Mouse (Mus musculus): ENCODE data around the gene Crabp2. TPM values are rescaled to one million over a fixed set of nuclear protein-coding genes. Genes with fewer than 3 reads are reported as not detected.

Crabp2 gene
- total and polyA plus RNA-seq, 3 experiments = 0.23 to 1.2 TPM; not detected in 1

DNA sequence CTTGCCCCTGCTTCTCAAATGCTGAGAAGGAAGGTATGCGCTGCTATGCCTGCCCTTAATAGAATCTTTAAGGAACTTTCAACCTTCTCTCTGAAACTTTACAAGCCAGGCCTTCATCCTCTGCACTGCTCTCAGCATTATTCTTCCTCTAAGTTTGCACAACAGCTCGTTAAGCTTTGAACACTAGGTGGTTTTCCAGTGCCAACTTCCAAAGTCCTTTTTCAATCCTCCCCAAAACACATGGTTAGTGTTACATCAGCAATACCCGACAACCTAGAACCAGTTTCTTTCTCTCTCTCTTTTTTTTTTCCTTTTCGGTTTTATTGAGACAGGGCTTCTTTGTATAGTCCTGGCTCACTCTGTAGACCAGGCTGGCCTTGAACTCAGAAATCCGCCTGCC is 14.4 kb upstream of the Crabp2 start:
- no peak for DNase-seq (ENCODE audit: low read depth, low spot score)
- H3K4me1 ChIP-seq (ENCODE audit: control insufficient read depth in 1 of 2, insufficient read depth in 2 of 2, low read length in 2 of 2) = peaks cover 0 to 16% of the 10 kb centered on the region in 2 experiments; a peak in 3 of 4 replicates
- H3K9ac ChIP-seq (ENCODE audit: control insufficient read depth, low read depth, low read length, poor library complexity, severe bottlenecking) = no peak overlapping the region
- H3K27me3 ChIP-seq (ENCODE audit: control insufficient read depth in 1 of 2, insufficient read depth in 2 of 2, low read length in 2 of 2) = no peaks in the 10 kb centered on the region
- no peak overlapping the region for H3K4me3 ChIP-seq (ENCODE audit: control insufficient read depth in 1 of 2, insufficient read depth in 1 of 2, low read depth in 2 of 2, low read length in 2 of 2)
- no peak overlapping the region for H3K27ac ChIP-seq (ENCODE audit: control insufficient read depth, low read depth, low read length)
- TF ChIP-seq POLR2A (IDR thresholded peaks at IDR 0.05; ENCODE audit: control insufficient read depth in 1 of 2, insufficient read depth in 1 of 2, low read depth in 1 of 2, low read length in 2 of 2, poor library complexity in 1 of 2) (no peak), EP300 (IDR thresholded peaks at IDR 0.05; ENCODE audit: low read depth in 1 of 2, low read length in 2 of 2) (no peak), CHD2 (IDR thresholded peaks at IDR 0.05; ENCODE audit: low read length) (no peak), NELFE (IDR thresholded peaks at IDR 0.05; ENCODE audit: low read depth, low read length) (no peak), ELF1 (IDR thresholded peaks at IDR 0.05; ENCODE audit: low read depth, low read length) (no peak), RCOR1 (IDR thresholded peaks at IDR 0.05; ENCODE audit: low read depth, low read length) (no peak), ZNF384 (IDR thresholded peaks at IDR 0.05; ENCODE audit: low read depth, low read length) (no peak), TCF12 (IDR thresholded peaks at IDR 0.05; ENCODE audit: low read depth, low read length) (no peak)
- no peaks in the 10 kb centered on the region for H3K9me3 ChIP-seq (replicated peaks; ENCODE audit: insufficient read depth, low read length)
- H3K36me3 ChIP-seq (ENCODE audit: control insufficient read depth in 1 of 2, insufficient read depth in 2 of 2, low read length in 2 of 2) = peaks cover 29 to 32% of the 10 kb centered on the region in 2 experiments
- H3K79me2 ChIP-seq (ENCODE audit: control insufficient read depth, insufficient read depth, low read length, poor library complexity) = peaks cover 64% of the 10 kb centered on the region

GRCm38 (mm10) chr3:87934501-87934900 is 14.0 kb upstream of the Crabp2 start:
- DNase-seq (ENCODE audit: low read depth, low spot score) = no peak
- Histone ChIP-seq H3K79me2 (ENCODE audit: control insufficient read depth, insufficient read depth, low read length, poor library complexity) (peaks cover 59% of the 10 kb centered on the region), H3K4me3 (ENCODE audit: control insufficient read depth in 1 of 2, insufficient read depth in 1 of 2, low read depth in 2 of 2, low read length in 2 of 2) (no peak overlapping the region), H3K4me1 (ENCODE audit: control insufficient read depth in 1 of 2, insufficient read depth in 2 of 2, low read length in 2 of 2) (peaks cover 0 to 16% of the 10 kb centered on the region in 2 experiments; a peak in 3 of 4 replicates), H3K9ac (ENCODE audit: control insufficient read depth, low read depth, low read length, poor library complexity, severe bottlenecking) (no peak overlapping the region), H3K27me3 (ENCODE audit: control insufficient read depth in 1 of 2, insufficient read depth in 2 of 2, low read length in 2 of 2) (no peaks in the 10 kb centered on the region), H3K9me3 (replicated peaks; ENCODE audit: insufficient read depth, low read length) (no peaks in the 10 kb centered on the region), H3K27ac (ENCODE audit: control insufficient read depth, low read depth, low read length) (no peak overlapping the region), H3K36me3 (ENCODE audit: control insufficient read depth in 1 of 2, insufficient read depth in 2 of 2, low read length in 2 of 2) (peaks cover 29 to 33% of the 10 kb centered on the region in 2 experiments)
- no peak for TF ChIP-seq TBP (IDR thresholded peaks at IDR 0.05; ENCODE audit: low read depth, low read length)
- TF ChIP-seq KAT2A (conservative IDR thresholded peaks at IDR 0.05; ENCODE audit: low read depth, low read length) = no peak
- no peak for TF ChIP-seq MYB (IDR thresholded peaks at IDR 0.05; ENCODE audit: low read depth, low read length)
- TF ChIP-seq RCOR1 (IDR thresholded peaks at IDR 0.05; ENCODE audit: low read depth, low read length) = no peak
- TF ChIP-seq POLR2AphosphoS5 (IDR thresholded peaks at IDR 0.05; ENCODE audit: borderline replicate concordance, low read depth, low read length) = no peak
- TF ChIP-seq JUND (IDR thresholded peaks at IDR 0.05; ENCODE audit: low read depth, low read length) = no peak
- TF ChIP-seq EP300 (IDR thresholded peaks at IDR 0.05; ENCODE audit: low read depth in 1 of 2, low read length in 2 of 2) = no peak
- no peak for TF ChIP-seq GATA1 (IDR thresholded peaks at IDR 0.05; ENCODE audit: low read depth, low read length)
- TF ChIP-seq ETS1 (IDR thresholded peaks at IDR 0.05; ENCODE audit: low read depth, low read length) = no peak
- TF ChIP-seq MAFK (IDR thresholded peaks at IDR 0.05; ENCODE audit: borderline replicate concordance, low read depth, low read length) = no peak
- no peak for TF ChIP-seq MAX (IDR thresholded peaks at IDR 0.05; ENCODE audit: low read length)
- TF ChIP-seq USF1 (IDR thresholded peaks at IDR 0.05; ENCODE audit: low read depth, low read length) = no peak
- TF ChIP-seq SMC3 (IDR thresholded peaks at IDR 0.05; ENCODE audit: low read depth, low read length) = no peak
